Mouse (Mus musculus) cortical plate, adult 2 months (tissue): Measurements from ENCODE around the gene Pdzk1ip1.

Experiments used
- CTCF ChIP-seq: fragments of 200-500 bp; IDR thresholded peaks from 2 replicates; pipeline ENCODE4 v1.5.1; 2011; ENCODE audit warnings: mild to moderate bottlenecking, control low read depth, low read length; ENCODE audit not compliant: insufficient read depth; ENCODE audit errors: extremely low read depth
- POLR2A ChIP-seq: fragments of 200-500 bp; IDR thresholded peaks from 2 replicates; pipeline ENCODE4 v1.6.1; 2011; ENCODE audit warnings: mild to moderate bottlenecking, low read length, control low read depth; ENCODE audit not compliant: insufficient read depth; ENCODE audit errors: extremely low read depth

DNA sequence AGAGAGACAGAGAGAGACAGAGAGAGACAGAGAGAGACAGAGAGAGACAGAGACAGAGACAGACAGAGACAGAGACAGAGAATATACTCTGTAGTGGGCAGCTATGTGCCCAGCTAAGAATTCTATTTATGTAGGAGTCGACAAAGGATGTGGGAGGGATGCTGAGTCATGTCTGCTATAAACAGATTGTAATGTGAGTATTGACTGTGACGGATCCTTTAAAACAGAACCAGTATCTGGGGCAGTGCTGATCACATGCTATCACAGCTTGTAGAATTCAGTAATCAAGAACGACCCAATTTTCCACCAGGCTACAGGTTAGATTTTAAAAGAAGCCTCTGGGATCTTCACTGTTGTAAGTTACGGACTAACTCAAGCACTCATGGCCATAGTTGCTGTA, 15.0 kb downstream of the Pdzk1ip1 start:
- TF ChIP-seq CTCF (no peak), POLR2A (no peak)
